Mouse (Mus musculus): ENCODE results near the gene Lix1. TPM values are rescaled to one million over a fixed set of nuclear protein-coding genes. Genes with fewer than 3 reads are reported as not detected.

The Lix1 gene
- 10 to 100 TPM; 71.8 to 77.6 TPM for total RNA-seq (2021)
- long read RNA-seq, experiment 1, transcript Lix1-201 (6 exons, 3,116 nt), result major isoform, 102 of 111 reads
- long read RNA-seq, experiment 1, partial matches to known transcripts, result 3 of 111 reads
- long read RNA-seq, experiment 1, other reads (novel, unspliced or antisense), result 4 of 111 reads
- long read RNA-seq, experiment 2, transcript Lix1-201 (6 exons, 3,116 nt), result major isoform, 144 of 161 reads
- long read RNA-seq, experiment 2, partial matches to known transcripts, result 7 of 161 reads
- long read RNA-seq, experiment 2, other reads (novel, unspliced or antisense), result 9 of 161 reads

DNA sequence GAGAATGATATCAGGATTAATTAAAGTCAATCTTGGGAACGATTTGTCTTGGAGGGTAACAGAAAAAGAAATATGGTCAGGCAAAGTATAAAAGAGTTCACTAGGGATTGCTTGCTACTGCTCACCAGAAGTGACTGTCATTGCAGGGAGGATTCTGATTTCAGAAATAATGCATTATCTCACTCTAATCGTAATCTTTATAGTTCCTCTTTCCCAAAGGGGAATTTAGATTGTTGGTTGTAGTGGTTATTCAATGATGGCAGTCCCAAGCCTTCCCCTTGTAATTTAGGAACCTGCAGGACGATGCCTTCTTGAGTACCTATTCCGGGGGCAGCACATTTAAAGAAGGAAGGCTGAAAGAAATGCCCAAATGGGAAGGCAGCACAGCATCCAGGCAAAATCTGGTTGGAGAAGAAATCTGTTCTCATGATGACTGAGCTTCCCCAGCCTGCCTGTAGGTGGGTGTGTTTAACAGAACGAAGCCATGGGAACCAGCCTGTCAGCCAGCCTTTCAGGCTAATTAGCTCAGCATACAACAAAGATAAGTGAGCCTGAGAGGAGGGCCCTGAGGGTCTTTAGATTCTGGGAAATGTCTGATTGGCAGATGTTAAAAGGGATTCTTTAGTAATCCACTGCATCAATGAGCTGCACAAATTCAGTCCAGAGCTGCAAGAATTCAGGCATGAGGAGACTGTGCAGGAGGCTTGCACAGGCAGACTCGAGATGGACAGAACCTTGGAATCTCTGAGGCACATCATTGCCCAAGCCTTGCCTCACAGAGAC lies at the start of gene Lix1:
Lix1 (plus strand) TSS at position 451 of the 783 bp plus-strand sequence.
- peak within 1 kb of the TSS; percentile 91 for H3K27ac ChIP-seq
- DNase-seq (ENCODE audit: low spot score in 2 of 2), result peak; percentile 79 to 87
- TF ChIP-seq CTCF (conservative IDR thresholded peaks at IDR 0.05), result peak; percentile 82
- H3K4me3 ChIP-seq, result peak within 1 kb of the TSS; percentile 57

DNA sequence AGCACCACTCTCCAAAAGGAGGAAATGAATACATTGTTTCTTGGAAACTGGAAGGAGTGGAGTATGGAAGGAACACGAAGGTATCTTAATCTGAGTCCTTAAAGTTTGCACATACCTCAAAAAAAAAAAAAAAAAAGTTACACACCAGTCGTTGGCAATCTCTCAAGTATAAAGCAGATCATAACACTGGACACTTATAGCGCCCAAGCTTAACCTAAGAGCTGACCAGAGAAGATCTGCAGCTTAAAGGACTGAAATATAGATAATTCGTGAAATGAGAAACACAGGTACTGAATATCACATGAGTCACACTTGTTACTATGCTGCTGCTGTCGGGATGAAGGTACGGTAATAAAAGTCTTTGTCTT lies 28.9 kb upstream of the Lix1 start:
- DNase-seq (ENCODE audit: low spot score in 2 of 2), result no peak
- Histone ChIP-seq H3K4me3 (peak overlapping the region; percentile 69), H3K27ac (peak overlapping the region; percentile 97)
- no peak for TF ChIP-seq CTCF (conservative IDR thresholded peaks at IDR 0.05)

- TF ChIP-seq CTCF (conservative IDR thresholded peaks at IDR 0.05), result no peak
- DNase-seq (ENCODE audit: low spot score in 2 of 2), result peak; percentile 93 to 94
- H3K4me3 ChIP-seq, result peak within 1 kb of the TSS; percentile 69
- H3K27ac ChIP-seq, result peak within 1 kb of the TSS; percentile 97
Observed at GRCm38 (mm10) chr17:17373918-17374910, 28.3 kb upstream of the Lix1 start, which contains the start of gene Riok2. Riok2 (plus strand) TSS chr17:17374309.

GRCm38 (mm10) chr17:17375581-17375980 lies 26.9 kb upstream of the Lix1 start:
- no peak for TF ChIP-seq CTCF (conservative IDR thresholded peaks at IDR 0.05)
- no peak for DNase-seq (ENCODE audit: low spot score in 2 of 2)
- Histone ChIP-seq H3K27ac (no peak overlapping the region), H3K4me3 (peak overlapping the region; percentile 69; the same call in 1 of the 2 replicates)

- no peak for TF ChIP-seq CTCF (conservative IDR thresholded peaks at IDR 0.05)
- Histone ChIP-seq H3K27ac (no peak overlapping the region), H3K4me3 (no peak overlapping the region)
- DNase-seq (ENCODE audit: low spot score in 2 of 2), result no peak
Observed at GRCm38 (mm10) chr17:17383703-17384102, 18.8 kb upstream of the Lix1 start.

- H3K27ac ChIP-seq, result no peak overlapping the region
- no peak overlapping the region for H3K4me3 ChIP-seq
- TF ChIP-seq CTCF (conservative IDR thresholded peaks at IDR 0.05), result no peak
- DNase-seq (ENCODE audit: low spot score in 2 of 2), result no peak
Observed at GRCm38 (mm10) chr17:17384502-17384901, 18.0 kb upstream of the Lix1 start.

GRCm38 (mm10) chr17:17386117-17386516 lies 16.4 kb upstream of the Lix1 start:
- no peak for DNase-seq (ENCODE audit: low spot score in 2 of 2)
- peak; percentile 57 for TF ChIP-seq CTCF (conservative IDR thresholded peaks at IDR 0.05)
- Histone ChIP-seq H3K27ac (no peak overlapping the region), H3K4me3 (no peak overlapping the region)

- Histone ChIP-seq H3K4me3 (no peak overlapping the region), H3K27ac (peak overlapping the region; percentile 68)
- no peak for DNase-seq (ENCODE audit: low spot score in 2 of 2)
- TF ChIP-seq CTCF (conservative IDR thresholded peaks at IDR 0.05), result no peak
Observed at GRCm38 (mm10) chr17:17391823-17392222, 10.6 kb upstream of the Lix1 start.

DNA sequence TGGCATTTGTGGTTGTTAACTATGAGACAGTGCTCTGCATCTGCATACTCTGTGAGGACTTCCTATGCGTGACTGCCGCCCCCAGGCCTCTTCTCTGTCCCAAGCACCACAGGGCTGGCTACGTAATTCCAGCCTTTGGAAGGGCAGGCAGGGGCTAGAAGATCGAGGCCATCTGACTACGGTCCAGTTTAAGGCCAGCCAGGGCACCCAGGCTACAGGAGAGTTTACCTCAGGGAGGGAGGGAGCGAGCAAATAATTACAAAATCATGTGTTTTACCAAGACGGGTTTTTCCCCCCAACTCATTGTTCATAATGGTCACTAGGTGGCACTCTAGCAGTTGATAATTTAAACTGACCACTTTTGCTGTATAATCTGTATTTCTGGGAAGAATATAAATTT lies 9.6 kb upstream of the Lix1 start:
- peak overlapping the region; percentile 68 for H3K27ac ChIP-seq
- peak; percentile 80 for TF ChIP-seq CTCF (conservative IDR thresholded peaks at IDR 0.05)
- no peak for DNase-seq (ENCODE audit: low spot score in 2 of 2)

DNA sequence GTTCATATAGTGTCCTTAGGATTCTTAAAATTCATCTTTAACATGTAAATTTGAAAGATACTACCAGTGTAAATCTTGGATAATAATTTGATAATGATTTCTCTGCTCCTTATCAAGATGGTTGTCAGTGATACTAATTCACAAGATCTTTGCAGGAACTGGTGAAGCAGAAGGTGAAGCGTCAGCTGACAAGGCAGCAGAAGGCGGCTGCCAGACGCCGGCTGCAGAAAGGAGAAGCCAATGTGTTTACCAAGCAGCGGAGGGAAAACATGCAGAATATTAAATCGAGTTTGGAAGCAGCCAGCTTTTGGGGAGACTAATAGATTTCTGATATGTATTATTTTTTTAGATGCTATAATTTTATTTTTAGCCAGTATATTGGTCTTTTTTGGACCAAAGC lies 9.2 kb upstream of the Lix1 start:
- peak; percentile 35 to 45 for DNase-seq (ENCODE audit: low spot score in 2 of 2)
- no peak for TF ChIP-seq CTCF (conservative IDR thresholded peaks at IDR 0.05)
- Histone ChIP-seq H3K27ac (peak overlapping the region; percentile 68), H3K4me3 (no peak overlapping the region)

More for the DNA sequence above, 9.6 kb upstream of the Lix1 start:
- no peak overlapping the region for H3K4me3 ChIP-seq

DNA sequence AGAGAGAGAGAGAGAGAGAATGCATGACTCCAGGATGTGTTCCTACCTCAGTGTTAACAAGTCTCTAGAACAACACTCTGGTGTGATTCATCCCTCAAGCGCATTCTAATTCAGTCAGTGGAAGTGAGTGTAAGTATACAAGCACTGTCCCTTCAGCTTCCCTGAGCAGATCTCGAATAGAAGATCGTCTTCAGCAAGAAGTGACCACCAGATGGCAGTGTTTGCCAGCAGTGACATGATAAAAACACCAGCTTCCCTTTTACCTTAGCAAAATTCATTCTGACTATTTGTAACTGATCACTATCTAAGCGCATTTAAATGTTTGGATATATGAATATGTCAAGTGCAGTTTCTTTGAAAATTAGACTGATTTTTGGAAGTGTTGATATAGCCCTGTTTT lies 8.1 kb upstream of the Lix1 start:
- no peak overlapping the region for H3K27ac ChIP-seq
- TF ChIP-seq CTCF (conservative IDR thresholded peaks at IDR 0.05), result peak; percentile 92

GRCm38 (mm10) chr17:17396869-17397268 lies 5.6 kb upstream of the Lix1 start:
- no peak for DNase-seq (ENCODE audit: low spot score in 2 of 2)
- H3K4me3 ChIP-seq, result no peak overlapping the region
- H3K27ac ChIP-seq, result no peak overlapping the region; the same call in 1 of the 2 replicates
- no peak for TF ChIP-seq CTCF (conservative IDR thresholded peaks at IDR 0.05)

More for the DNA sequence above, 8.1 kb upstream of the Lix1 start:
- H3K4me3 ChIP-seq, result no peak overlapping the region
- peak; percentile 85 for DNase-seq (ENCODE audit: low spot score in 2 of 2)

Measured in layer of hippocampus, adult 2 months (tissue).